Mouse (Mus musculus) liver, adult (tissue): Measurements from ENCODE around the gene Olfr1448.

Experiments used
- GATA4 ChIP-seq: IDR thresholded peaks from 2 replicates; pipeline ENCODE4 v1.6.1; 2014; ENCODE audit warnings: mild to moderate bottlenecking, low read length; ENCODE audit not compliant: insufficient replicate concordance

Olfr1448 gene

GRCm38 (mm10) chr19:12924319-12924718, at the start of gene Olfr1448:
Gene Olfr1448, minus strand, starts transcription at chr19:12924419.
- TF ChIP-seq GATA4, result no peak

DNA sequence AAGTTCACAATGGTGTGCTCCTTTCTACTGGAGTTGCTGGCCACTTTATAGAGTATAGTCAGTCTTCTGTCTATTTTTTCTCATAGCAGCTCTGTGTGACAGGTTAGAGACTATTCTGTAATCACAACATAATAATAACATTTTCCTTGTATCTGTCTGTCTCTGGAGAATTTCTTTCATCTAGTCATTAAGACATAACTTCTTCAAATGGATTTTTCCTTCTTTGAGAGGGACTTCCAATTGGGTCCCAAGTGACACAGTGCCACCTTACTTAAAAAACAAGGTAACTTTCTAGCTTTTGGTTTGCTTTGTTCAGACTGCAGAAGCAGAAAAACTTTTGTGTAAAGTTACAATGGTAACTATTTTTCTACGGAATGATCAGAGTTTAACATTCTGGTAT, 25.7 kb upstream of the Olfr1448 start, which contains the start of gene Olfr1450:
TSS of gene Olfr1450 (plus strand) at position 301 of the 400 bp plus-strand sequence.
- no peak for TF ChIP-seq GATA4

DNA sequence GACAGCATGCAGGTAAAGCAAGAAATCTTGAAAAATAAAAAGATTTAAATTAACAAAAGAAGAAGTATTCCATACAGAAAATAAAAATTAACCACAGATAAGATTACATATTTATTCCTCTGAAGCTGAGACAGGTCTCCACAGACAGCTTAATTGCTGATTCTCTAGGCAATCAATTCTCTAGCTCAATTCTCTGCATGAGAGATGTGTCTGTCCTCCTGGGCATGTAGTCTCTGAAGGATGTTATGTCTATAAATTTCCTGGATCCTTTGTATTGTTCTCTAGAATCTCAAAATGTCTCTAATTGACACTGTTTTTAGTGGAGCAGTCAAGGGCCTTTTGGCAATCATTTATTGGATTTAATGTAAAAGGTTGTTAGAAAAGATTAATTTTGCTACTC, 6.3 kb upstream of the Olfr1448 start, which contains the start of gene Olfr1449:
TSS of gene Olfr1449 (plus strand) at position 301 of the 400 bp plus-strand sequence.
- no peak for TF ChIP-seq GATA4

GRCm38 (mm10) chr19:12903643-12904042, 20.6 kb downstream of the Olfr1448 start, which contains the start of gene Olfr1447:
Gene Olfr1447, minus strand, starts transcription at chr19:12903743.
- no peak for TF ChIP-seq GATA4

GRCm38 (mm10) chr19:12893424-12893823, 30.8 kb downstream of the Olfr1448 start, which contains the start of gene Olfr1446:
Gene Olfr1446, minus strand, starts transcription at chr19:12893524.
- TF ChIP-seq GATA4, result no peak

DNA sequence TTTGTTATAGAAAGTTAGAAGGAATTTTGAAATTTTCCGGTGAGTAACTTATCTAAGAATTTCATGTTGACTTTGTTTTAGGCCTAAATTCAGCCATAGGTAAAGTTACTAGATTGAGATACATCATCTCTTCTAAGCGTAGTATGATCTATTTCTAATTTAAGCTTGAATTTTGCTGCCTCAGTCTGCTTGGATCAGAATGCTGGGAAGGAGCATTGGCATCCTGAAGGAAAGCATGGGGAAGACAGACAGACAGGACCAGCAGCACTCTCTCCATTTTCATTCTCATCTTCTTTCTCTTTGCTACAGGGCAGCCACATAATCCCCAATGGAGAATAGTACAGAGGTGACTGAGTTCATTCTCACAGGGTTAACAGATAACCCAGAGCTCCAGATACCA, 40.7 kb downstream of the Olfr1448 start, which contains the start of gene Olfr1445:
TSS of gene Olfr1445 (plus strand) at position 301 of the 400 bp plus-strand sequence.
- no peak for TF ChIP-seq GATA4
